Mouse (Mus musculus) CH12.LX (cell line): Measurements from ENCODE around the gene Irs2. TPM values are rescaled to one million over a fixed set of nuclear protein-coding genes. Genes with fewer than 3 reads are reported as not detected.

Experiments used
- DNase-seq: peaks from one replicate; pipeline ENCODE4 v3.0.0-alpha.2; 2013; ENCODE audit errors: extremely low read depth
- H3K27ac ChIP-seq: 2 replicates; pipeline ENCODE4 v1.5.1; 2012; ENCODE audit warnings: low read depth, mild to moderate bottlenecking, control low read depth, moderate library complexity; ENCODE audit not compliant: insufficient read depth
- H3K27me3 ChIP-seq: replicated peaks from 2 replicates; pipeline ENCODE3; 2012; ENCODE audit warnings: inconsistent platforms
- H3K36me3 ChIP-seq, 2 experiments: replicated peaks in 1 of 2; 2 replicates each; pipeline versions ENCODE3 to v1.6.1; 2012; ENCODE audit warnings: inconsistent platforms in 1 of 2, low read length in 1 of 2, mild to moderate bottlenecking in 1 of 2, mixed read lengths in 1 of 2, moderate library complexity in 1 of 2; ENCODE audit not compliant: control insufficient read depth in 1 of 2, insufficient read depth in 1 of 2
- H3K4me1 ChIP-seq, 2 experiments: 2 replicates each; pipeline ENCODE4 v1.6.1; 2012; ENCODE audit warnings: inconsistent platforms in 1 of 2, moderate library complexity in 1 of 2; ENCODE audit not compliant: insufficient read depth in 2 of 2, control insufficient read depth in 1 of 2
- H3K4me2 ChIP-seq: 2 replicates; pipeline ENCODE4 v1.6.1; 2012; ENCODE audit warnings: low read depth, mild to moderate bottlenecking, control low read depth; ENCODE audit not compliant: poor library complexity, insufficient read depth, severe bottlenecking
- H3K4me3 ChIP-seq, 3 experiments: fragments of 150-350 bp in 1 of 3; sonication (generic) in 1 of 3; replicated peaks in 1 of 3; 2 replicates each; pipeline versions ENCODE3 to v1.5.1; 2011 to 2012; ENCODE audit warnings: low read depth in 2 of 3, low read length in 2 of 3, mild to moderate bottlenecking in 2 of 3, moderate library complexity in 2 of 3, control low read depth in 1 of 3, improper control_type of control experiment in 1 of 3, inconsistent platforms in 1 of 3, mixed read lengths in 1 of 3; ENCODE audit not compliant: poor library complexity in 1 of 3
- H3K79me2 ChIP-seq: replicated peaks from 2 replicates; pipeline ENCODE4 v1.6.1; 2012; ENCODE audit warnings: mild to moderate bottlenecking, moderate library complexity; ENCODE audit not compliant: control insufficient read depth, poor library complexity, insufficient read depth, severe bottlenecking; ENCODE audit errors: extremely low read depth
- H3K9ac ChIP-seq: 2 replicates; pipeline ENCODE4 v1.6.1; 2012; ENCODE audit warnings: low read depth, mild to moderate bottlenecking, control low read depth, moderate library complexity; ENCODE audit not compliant: insufficient read depth
- H3K9me3 ChIP-seq: replicated peaks from 2 replicates; pipeline ENCODE3; 2012; ENCODE audit warnings: low read length, inconsistent platforms, mixed read lengths
- CHD2 ChIP-seq: IDR thresholded peaks from 2 replicates; pipeline ENCODE4 v1.6.1; 2011; ENCODE audit warnings: low read length, improper control_type of control experiment
- E2F4 ChIP-seq: IDR thresholded peaks from 2 replicates; pipeline ENCODE4 v1.6.1; 2011; ENCODE audit warnings: low read depth, low read length, improper control_type of control experiment; ENCODE audit not compliant: insufficient replicate concordance
- EP300 ChIP-seq: IDR thresholded peaks from 2 replicates; pipeline ENCODE4 v1.6.1; 2011; ENCODE audit warnings: low read length, improper control_type of control experiment
- ETS1 ChIP-seq: conservative IDR thresholded peaks from 2 replicates; pipeline ENCODE4 v1.6.1; 2012; ENCODE audit warnings: low read depth, mild to moderate bottlenecking, inconsistent platforms, low read length, improper control_type of control experiment, moderate library complexity
- HCFC1 ChIP-seq: IDR thresholded peaks from 2 replicates; pipeline ENCODE4 v1.6.1; 2012; ENCODE audit warnings: low read depth, mild to moderate bottlenecking, inconsistent platforms, low read length, improper control_type of control experiment
- JUN ChIP-seq: IDR thresholded peaks from 2 replicates; pipeline ENCODE4 v1.6.1; 2011; ENCODE audit warnings: low read depth, mild to moderate bottlenecking, low read length, improper control_type of control experiment, moderate library complexity; ENCODE audit not compliant: insufficient read depth
- JUND ChIP-seq: conservative IDR thresholded peaks from 2 replicates; pipeline ENCODE4 v1.6.1; 2011; ENCODE audit warnings: low read depth, low read length, improper control_type of control experiment
- MAFK ChIP-seq: IDR thresholded peaks from 2 replicates; pipeline ENCODE4 v1.6.1; 2011; ENCODE audit warnings: low read length, improper control_type of control experiment; ENCODE audit not compliant: insufficient replicate concordance
- MAZ ChIP-seq: IDR thresholded peaks from 2 replicates; pipeline ENCODE4 v1.6.1; 2012; ENCODE audit warnings: low read depth, mild to moderate bottlenecking, inconsistent platforms, low read length, improper control_type of control experiment, moderate library complexity
- MXI1 ChIP-seq: IDR thresholded peaks from 2 replicates; pipeline ENCODE4 v1.6.1; 2011; ENCODE audit warnings: mild to moderate bottlenecking, low read depth, low read length, improper control_type of control experiment
- NELFE ChIP-seq: IDR thresholded peaks from 2 replicates; pipeline ENCODE4 v1.6.1; 2011; ENCODE audit warnings: low read depth, low read length, improper control_type of control experiment
- NRF1 ChIP-seq: IDR thresholded peaks from 2 replicates; pipeline ENCODE4 v1.6.1; 2014; ENCODE audit warnings: low read depth, mild to moderate bottlenecking, inconsistent platforms, low read length, improper control_type of control experiment, moderate library complexity
- PAX5 ChIP-seq: IDR thresholded peaks from 2 replicates; pipeline ENCODE4 v1.6.1; 2012; ENCODE audit warnings: low read length, inconsistent platforms, mixed read lengths
- POLR2A ChIP-seq: IDR thresholded peaks from 2 replicates; pipeline ENCODE4 v1.6.1; 2011; ENCODE audit warnings: low read depth, mild to moderate bottlenecking, improper control_type of control experiment, low read length
- RAD21 ChIP-seq: IDR thresholded peaks from 2 replicates; pipeline ENCODE4 v1.6.1; 2011; ENCODE audit warnings: low read depth, mild to moderate bottlenecking, low read length, improper control_type of control experiment, moderate library complexity
- RCOR1 ChIP-seq: conservative IDR thresholded peaks from 2 replicates; pipeline ENCODE4 v1.6.1; 2012; ENCODE audit warnings: low read depth, mild to moderate bottlenecking, inconsistent platforms, low read length, improper control_type of control experiment
- SIN3A ChIP-seq: IDR thresholded peaks from 2 replicates; pipeline ENCODE4 v1.6.1; 2012; ENCODE audit warnings: low read length, improper control_type of control experiment, inconsistent platforms
- SMC3 ChIP-seq: IDR thresholded peaks from 2 replicates; pipeline ENCODE4 v1.6.1; 2011; ENCODE audit warnings: low read depth, low read length, improper control_type of control experiment
- TCF12 ChIP-seq: IDR thresholded peaks from 2 replicates; pipeline ENCODE4 v1.6.1; 2014; ENCODE audit warnings: low read depth, mild to moderate bottlenecking, inconsistent platforms, low read length, improper control_type of control experiment
- UBTF ChIP-seq: IDR thresholded peaks from 2 replicates; pipeline ENCODE4 v1.6.1; 2012; ENCODE audit warnings: low read depth, mild to moderate bottlenecking, inconsistent platforms, low read length, improper control_type of control experiment, moderate library complexity
- USF1 ChIP-seq: IDR thresholded peaks from 2 replicates; pipeline ENCODE4 v1.6.1; 2014; ENCODE audit warnings: low read depth, mild to moderate bottlenecking, inconsistent platforms, low read length, improper control_type of control experiment
- USF2 ChIP-seq: conservative IDR thresholded peaks from 2 replicates; pipeline ENCODE4 v1.6.1; 2011; ENCODE audit warnings: low read depth, low read length, improper control_type of control experiment
- ZNF384 ChIP-seq: IDR thresholded peaks from 2 replicates; pipeline ENCODE4 v1.6.1; 2012; ENCODE audit warnings: low read depth, low read length, improper control_type of control experiment, inconsistent platforms
- dilution Hi-C: fragments of 300-500 bp; cut with MboI; formaldehyde crosslinking; loops from 2 replicates; pipeline ENCODE4 v1.14.3; 2020; ENCODE audit warnings: low sequenced_read_pairs; ENCODE audit not compliant: extremely low pct_unique_long_range_greater_than_20kb, extremely low pct_ligation_motif_present
- in situ Hi-C: fragments of 300-500 bp; cut with MboI; formaldehyde crosslinking; loops from 3 replicates; pipeline ENCODE4 v1.14.3; 2019; ENCODE audit warnings: low sequenced_read_pairs, low pct_ligation_motif_present, low pct_unique_long_range_greater_than_20kb, mixed read lengths
- polyA plus RNA-seq: library from polyadenylated mRNA; unstranded; fragments of >175 nt; gene quantifications from 2 replicates; pipeline ENCODE4 v1.2.1, GENCODE M21; 2012; ENCODE audit warnings: low read depth; ENCODE audit not compliant: insufficient read length
- total RNA-seq, 2 experiments: library from RNA; depleted of rRNA; stranded (reverse); fragments of 300-350 nt in 1 of 2; fragments of >200 nt in 1 of 2; gene quantifications; 2 replicates each; pipeline ENCODE4 v1.2.3; 2012 to 2014

Irs2 gene
- total and polyA plus RNA-seq, 3 experiments: 0.24 to 1.1 TPM; not detected in 1

GRCm38 (mm10) chr8:10961989-10962388 lies 46.3 kb downstream of the Irs2 start:
- in situ Hi-C loops: no loop called here
- H3K27me3 ChIP-seq: no peaks in the 10 kb centered on the region
- H3K9me3 ChIP-seq: no peaks in the 10 kb centered on the region
- no peak overlapping the region for H3K4me2 ChIP-seq
- dilution Hi-C loops: no loop called here
- H3K27ac ChIP-seq: no peak overlapping the region
- no peak for DNase-seq
- H3K79me2 ChIP-seq: no peaks in the 10 kb centered on the region
- no peak overlapping the region for H3K4me3 ChIP-seq
- no peak for TF ChIP-seq RAD21
- no peak for TF ChIP-seq MAZ
- TF ChIP-seq RCOR1: no peak
- no peak for TF ChIP-seq ETS1
- no peak for TF ChIP-seq NRF1
- TF ChIP-seq USF1: no peak
- no peak for TF ChIP-seq TCF12
- no peaks in the 10 kb centered on the region for H3K36me3 ChIP-seq
- peaks cover 4 to 5% of the 10 kb centered on the region in 2 experiments; a peak in 2 of 4 replicates for H3K4me1 ChIP-seq
- H3K9ac ChIP-seq: no peak overlapping the region

- DNase-seq: no peak
- no peak overlapping the region for H3K9ac ChIP-seq
- TF ChIP-seq MAFK (no peak), PAX5 (no peak), POLR2A (no peak), CHD2 (no peak), USF2 (no peak), EP300 (no peak), JUND (no peak), HCFC1 (no peak), SMC3 (no peak), ZNF384 (no peak), JUN (no peak), NELFE (no peak), UBTF (no peak), SIN3A (no peak), E2F4 (no peak), MXI1 (no peak)
- TF ChIP-seq, all 38 proteins: peak for 0
- Histone ChIP-seq H3K79me2 (no peaks in the 10 kb centered on the region), H3K36me3 (no peaks in the 10 kb centered on the region), H3K4me1 (peaks cover 0 to 5% of the 10 kb centered on the region in 2 experiments; a peak in 2 of 4 replicates), H3K4me3 (no peak overlapping the region), H3K4me2 (no peak overlapping the region), H3K9me3 (no peaks in the 10 kb centered on the region), H3K27ac (no peak overlapping the region), H3K27me3 (no peaks in the 10 kb centered on the region)
- in situ Hi-C loops: no loop called here
- dilution Hi-C loops: no loop called here
Observed at GRCm38 (mm10) chr8:10960277-10960819, 47.9 kb downstream of the Irs2 start.
